Mouse (Mus musculus) forebrain, embryonic 11.5 days (tissue): ENCODE measurements around the gene Gale. TPM values are rescaled to one million over a fixed set of nuclear protein-coding genes. Genes with fewer than 3 reads are reported as not detected.

ENCODE experiments used
- ATAC-seq: fragments of 200-750 bp; cut with Nextera tagmentation; replicated peaks from 2 replicates; pipeline ENCODE4 v1.8.0; 2017; ENCODE audit warnings: moderate TSS enrichment; ENCODE audit not compliant: low FRiP score
- DNase-seq: peaks from one replicate; pipeline ENCODE4 v3.0.0-alpha.2; 2017; ENCODE audit warnings: low spot score
- H3K27ac ChIP-seq: fragments of 300-500 bp; sonication (generic); 2 replicates; pipeline ENCODE4 v1.5.1; 2014; ENCODE audit warnings: low read depth, low read length
- H3K27me3 ChIP-seq: fragments of 300-500 bp; sonication (generic); 2 replicates; pipeline ENCODE4 v1.6.1; 2014; ENCODE audit warnings: mild to moderate bottlenecking, low read length, mixed read lengths; ENCODE audit not compliant: control insufficient read depth, insufficient read depth
- H3K36me3 ChIP-seq: fragments of 300-500 bp; sonication (generic); 2 replicates; pipeline ENCODE4 v1.6.1; 2014; ENCODE audit warnings: mild to moderate bottlenecking, low read length, moderate library complexity, mixed read lengths; ENCODE audit not compliant: control insufficient read depth, insufficient read depth
- H3K4me1 ChIP-seq: fragments of 300-500 bp; sonication (generic); replicated peaks from 2 replicates; pipeline ENCODE4 v1.6.1; 2014; ENCODE audit warnings: low read length, mixed read lengths; ENCODE audit not compliant: control insufficient read depth, insufficient read depth
- H3K4me2 ChIP-seq: fragments of 300-500 bp; sonication (generic); 2 replicates; pipeline ENCODE4 v1.6.1; 2014; ENCODE audit warnings: low read depth, mild to moderate bottlenecking, low read length, moderate library complexity, mixed read lengths; ENCODE audit not compliant: severe bottlenecking
- H3K4me3 ChIP-seq: fragments of 300-500 bp; sonication (generic); 2 replicates; pipeline ENCODE4 v1.5.1; 2014; ENCODE audit warnings: low read depth, low read length
- H3K9ac ChIP-seq: fragments of 300-500 bp; sonication (generic); 2 replicates; pipeline ENCODE4 v1.6.1; 2014; ENCODE audit warnings: low read length
- H3K9me3 ChIP-seq: fragments of 300-500 bp; sonication (generic); 2 replicates; pipeline ENCODE4 v1.6.1; 2016; ENCODE audit warnings: low read length, mixed read lengths; ENCODE audit not compliant: control insufficient read depth
- WGBS: fragments of 180-500 bp; shearing (Covaris S2); extraction: QIAGEN DNeasy Blood & Tissue Kit; methylation state at CpG from one replicate; pipeline ENCODE4 v1.1.7; 2014; 5-methylcytosine and 5-hydroxymethylcytosine counted together
- polyA plus RNA-seq: library from polyadenylated mRNA; unstranded; fragments of >200 nt; fragmentation: Nextera tagmentation; extraction: Ambion mirVana; gene quantifications from 2 replicates; pipeline ENCODE4 v1.2.1, GENCODE M21; 2014

Gale gene
- polyA plus RNA-seq, 1 experiment from 2014 or later = 29.9 TPM

GRCm38 (mm10) chr4:135984556-135984955 is 21.0 kb downstream of the Gale start:
- no peak for ATAC-seq

DNA sequence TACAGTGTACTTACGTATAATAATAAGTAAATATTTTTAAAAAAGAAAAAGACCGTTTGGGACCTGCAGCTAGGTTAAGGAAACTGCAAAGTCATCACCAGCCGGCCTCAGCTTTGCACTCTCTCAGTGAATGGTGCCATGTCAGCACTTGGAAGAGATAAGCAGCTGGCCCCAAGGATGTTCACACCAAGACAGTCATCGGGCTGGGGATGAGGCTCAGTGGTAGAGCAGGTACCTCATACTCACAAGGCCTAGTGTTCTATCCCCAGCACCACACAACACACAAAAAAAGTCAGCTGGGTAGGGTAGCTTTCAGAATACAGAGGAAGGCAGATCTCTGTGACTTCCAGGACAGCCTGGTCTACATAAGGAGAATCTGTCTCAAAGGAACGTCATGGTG is 21.7 kb downstream of the Gale start:
- DNase-seq = no peak
- H3K9me3 ChIP-seq = no peaks in the 10 kb centered on the region
- no peak overlapping the region for H3K27ac ChIP-seq
- H3K36me3 ChIP-seq = no peaks in the 10 kb centered on the region; the same call in 1 of the 2 replicates
- WGBS = 94% methylated on average over 5 of the region's 5 CpGs
- H3K4me2 ChIP-seq = no peak overlapping the region
- peaks cover 8% of the 10 kb centered on the region for H3K4me1 ChIP-seq
- H3K4me3 ChIP-seq = no peak overlapping the region
- ATAC-seq = no peak
- no peak overlapping the region for H3K9ac ChIP-seq
- H3K27me3 ChIP-seq = no peaks in the 10 kb centered on the region

More at GRCm38 (mm10) chr4:135984556-135984955, 21.0 kb downstream of the Gale start:
- H3K4me2 ChIP-seq = no peak overlapping the region
- H3K4me3 ChIP-seq = no peak overlapping the region
- H3K27ac ChIP-seq = no peak overlapping the region
- DNase-seq = no peak
- H3K9ac ChIP-seq = no peak overlapping the region
- H3K27me3 ChIP-seq = no peaks in the 10 kb centered on the region
- WGBS = 90% methylated on average over 5 of the region's 5 CpGs
- H3K4me1 ChIP-seq = peaks cover 8% of the 10 kb centered on the region
- H3K9me3 ChIP-seq = no peaks in the 10 kb centered on the region
- H3K36me3 ChIP-seq = no peaks in the 10 kb centered on the region; the same call in 1 of the 2 replicates

DNA sequence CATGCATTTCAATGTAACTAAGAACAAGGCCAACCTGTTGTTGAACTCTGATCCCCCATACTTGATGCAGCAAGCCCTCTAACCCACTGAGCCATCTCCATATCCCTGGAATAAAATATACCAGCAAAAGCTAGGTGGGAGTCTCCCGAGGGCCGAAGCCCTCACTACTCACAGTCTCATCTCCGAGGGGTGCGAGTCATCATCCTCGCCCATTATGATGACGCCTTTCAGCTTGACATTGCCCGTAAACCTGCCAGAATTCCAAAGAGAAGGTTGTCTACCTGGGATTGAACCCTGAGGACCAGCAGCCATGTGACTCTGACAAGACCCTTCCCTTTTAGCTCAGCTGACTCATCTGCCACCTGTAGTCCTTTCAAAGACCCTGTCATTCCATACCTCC is 22.2 kb downstream of the Gale start:
- Histone ChIP-seq H3K27me3 (no peaks in the 10 kb centered on the region), H3K4me1 (peaks cover 8% of the 10 kb centered on the region), H3K4me3 (peak overlapping the region; percentile 90), H3K9me3 (no peaks in the 10 kb centered on the region), H3K27ac (no peak overlapping the region), H3K4me2 (peak overlapping the region; percentile 64), H3K36me3 (no peaks in the 10 kb centered on the region; the same call in 1 of the 2 replicates), H3K9ac (peak overlapping the region; percentile 91)
- no peak for DNase-seq
- no peak for ATAC-seq
- 95% methylated on average over 7 of the region's 7 CpGs for WGBS

- 8% methylated on average over 23 of the region's 23 CpGs for WGBS
- H3K9me3 ChIP-seq = no peaks in the 10 kb centered on the region
- H3K9ac ChIP-seq = peak overlapping the region; percentile 91
- peak; percentile 22; the same call in 1 of the 2 replicates for ATAC-seq
- no peak for DNase-seq
- peak overlapping the region; percentile 64 for H3K4me2 ChIP-seq
- peak overlapping the region; percentile 90 for H3K4me3 ChIP-seq
- H3K36me3 ChIP-seq = no peaks in the 10 kb centered on the region; the same call in 1 of the 2 replicates
- peaks cover 8% of the 10 kb centered on the region for H3K4me1 ChIP-seq
- H3K27me3 ChIP-seq = no peaks in the 10 kb centered on the region
- peak overlapping the region; percentile 62 for H3K27ac ChIP-seq
Observed at GRCm38 (mm10) chr4:135986301-135986942, 22.9 kb downstream of the Gale start.

- no peaks in the 10 kb centered on the region for H3K9me3 ChIP-seq
- H3K27me3 ChIP-seq = no peaks in the 10 kb centered on the region
- peak within 1 kb of the TSS; percentile 90 for H3K4me3 ChIP-seq
- peak within 1 kb of the TSS; percentile 64 for H3K4me2 ChIP-seq
- peak; percentile 93 for ATAC-seq
- no peaks in the 10 kb centered on the region; the same call in 1 of the 2 replicates for H3K36me3 ChIP-seq
- H3K9ac ChIP-seq = peak within 1 kb of the TSS; percentile 91
- peaks cover 8% of the 10 kb centered on the region for H3K4me1 ChIP-seq
- WGBS = under 1% methylated on average over 76 of the region's 81 CpGs
- H3K27ac ChIP-seq = peak within 1 kb of the TSS; percentile 62
- DNase-seq = peak; percentile 95
Observed at GRCm38 (mm10) chr4:135986943-135987710, 23.6 kb downstream of the Gale start, which contains the start of gene Pithd1. Pithd1 (minus strand) TSS chr4:135987264.

- WGBS = 67% methylated on average over 9 of the region's 9 CpGs
- Histone ChIP-seq H3K4me2 (peak overlapping the region; percentile 64; the same call in 1 of the 2 replicates), H3K9me3 (no peaks in the 10 kb centered on the region), H3K4me3 (peak overlapping the region; percentile 90), H3K4me1 (peaks cover 8% of the 10 kb centered on the region), H3K27me3 (no peaks in the 10 kb centered on the region), H3K9ac (peak overlapping the region; percentile 91), H3K36me3 (no peaks in the 10 kb centered on the region; the same call in 1 of the 2 replicates), H3K27ac (no peak overlapping the region)
- DNase-seq (no peak), ATAC-seq (no peak)
Observed at GRCm38 (mm10) chr4:135987714-135988113, 24.2 kb downstream of the Gale start.

DNA sequence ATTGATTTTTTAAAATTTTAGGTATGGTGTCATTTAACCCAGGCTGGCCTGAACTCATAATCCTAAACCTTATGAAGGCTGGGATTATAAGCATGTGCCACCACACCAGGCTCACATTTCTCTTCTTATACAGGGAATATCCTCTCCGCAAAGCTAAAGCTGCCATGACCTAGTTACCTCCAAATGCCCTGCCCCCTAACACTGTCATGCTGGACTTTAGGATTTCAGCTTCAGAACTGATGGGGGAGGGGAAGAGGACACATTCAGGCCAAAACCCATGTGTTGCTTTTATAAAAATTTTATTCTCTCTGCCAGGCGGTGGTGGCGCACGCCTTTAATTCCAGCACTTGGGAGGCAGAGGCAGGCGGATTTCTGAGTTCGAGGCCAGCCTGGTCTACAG is 30.4 kb downstream of the Gale start:
- DNase-seq (no peak), ATAC-seq (no peak)
- Histone ChIP-seq H3K4me3 (no peak overlapping the region), H3K4me2 (no peak overlapping the region), H3K27me3 (no peaks in the 10 kb centered on the region), H3K36me3 (no peaks in the 10 kb centered on the region), H3K4me1 (no peaks in the 10 kb centered on the region), H3K9me3 (no peaks in the 10 kb centered on the region), H3K9ac (no peak overlapping the region), H3K27ac (no peak overlapping the region)
- 94% methylated on average over 6 of the region's 6 CpGs for WGBS

- H3K9me3 ChIP-seq = no peaks in the 10 kb centered on the region
- no peaks in the 10 kb centered on the region for H3K36me3 ChIP-seq
- no peak overlapping the region for H3K9ac ChIP-seq
- H3K27me3 ChIP-seq = no peaks in the 10 kb centered on the region
- H3K4me3 ChIP-seq = no peak overlapping the region
- DNase-seq (no peak), ATAC-seq (no peak)
- H3K4me2 ChIP-seq = no peak overlapping the region
- H3K4me1 ChIP-seq = no peaks in the 10 kb centered on the region
- 86% methylated on average over 4 of the region's 4 CpGs for WGBS
- no peak overlapping the region for H3K27ac ChIP-seq
Observed at GRCm38 (mm10) chr4:135995118-135995517, 31.6 kb downstream of the Gale start.
